Mouse (Mus musculus) fibroblast of lung, adult 2 months (primary cell): ENCODE data around the gene Dhh.
A peak's percentile ranks its signal among the peaks of the same experiment; 100 is the strongest.

Experiments
- DNase-seq: peaks from one replicate; pipeline ENCODE4 v3.0.0-alpha.2; 2011; ENCODE audit warnings: low read depth

The Dhh gene

GRCm38 (mm10) chr15:98916016-98916415 lies 17.7 kb upstream of the Dhh start:
- no peak for DNase-seq

GRCm38 (mm10) chr15:98914903-98915302 lies 16.6 kb upstream of the Dhh start:
- DNase-seq: no peak

DNA sequence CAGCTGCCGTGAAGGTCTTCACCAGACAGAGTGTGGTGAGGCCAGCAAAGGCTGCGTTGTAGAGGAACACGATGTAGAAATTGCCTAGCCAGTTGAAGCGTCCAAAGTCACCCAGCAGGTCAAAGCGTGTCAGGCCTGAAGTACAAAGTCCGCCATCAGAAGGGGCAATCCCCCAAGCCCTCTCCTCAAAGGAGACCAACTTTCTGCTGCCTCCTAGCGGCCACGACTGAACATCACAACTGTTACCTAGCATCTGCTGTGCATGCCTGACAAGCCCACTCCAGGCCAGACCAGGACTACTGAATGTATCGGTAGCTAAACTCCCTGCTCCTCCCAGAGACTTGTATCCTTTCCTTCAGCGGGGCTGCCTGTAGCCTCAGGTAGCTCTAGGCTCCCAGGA lies 6.4 kb upstream of the Dhh start:
- DNase-seq: no peak

GRCm38 (mm10) chr15:98902600-98902999 lies 4.3 kb upstream of the Dhh start:
- DNase-seq: no peak

DNA sequence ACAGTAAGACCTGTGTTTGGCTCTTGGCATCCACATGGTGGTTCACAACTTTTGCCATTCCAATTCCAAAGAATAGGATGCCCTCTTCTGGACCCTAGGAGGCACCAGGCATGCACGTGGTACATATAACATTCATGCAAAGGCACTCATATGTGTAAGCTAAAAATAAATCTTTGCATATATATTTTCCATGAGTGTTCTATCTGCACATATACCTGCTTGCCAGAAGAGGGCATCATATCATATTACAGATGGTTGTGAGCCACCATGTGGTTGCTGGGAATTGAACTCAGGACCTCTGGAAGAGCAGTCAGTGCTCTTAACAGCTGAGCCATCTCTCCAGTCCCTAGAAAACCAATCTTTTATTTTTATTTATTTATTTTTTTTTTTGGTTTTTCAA lies 3.2 kb upstream of the Dhh start:
- DNase-seq: no peak

DNA sequence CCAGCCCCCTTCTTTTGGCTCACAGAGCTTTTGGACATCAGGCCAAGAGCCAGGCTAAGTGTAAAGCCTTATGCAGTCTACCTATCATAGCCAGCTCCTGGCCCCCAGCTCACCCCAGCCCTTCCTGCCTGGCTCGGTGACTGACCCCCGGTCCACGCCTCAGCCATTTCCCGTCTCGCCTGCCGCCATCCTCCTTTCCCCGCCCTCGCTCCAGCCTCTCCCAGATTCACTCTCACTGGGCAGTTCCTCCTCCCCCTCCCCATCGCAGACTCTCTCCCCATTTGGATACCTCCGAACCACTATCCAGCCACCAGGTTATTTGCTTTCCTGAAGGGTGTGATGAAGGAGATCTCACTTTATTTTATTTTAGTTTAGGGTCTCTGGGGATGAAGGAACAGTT lies 845 bp downstream of the Dhh start:
- DNase-seq: no peak

GRCm38 (mm10) chr15:98895635-98896589 lies 2.4 kb downstream of the Dhh start:
- DNase-seq: no peak

DNA sequence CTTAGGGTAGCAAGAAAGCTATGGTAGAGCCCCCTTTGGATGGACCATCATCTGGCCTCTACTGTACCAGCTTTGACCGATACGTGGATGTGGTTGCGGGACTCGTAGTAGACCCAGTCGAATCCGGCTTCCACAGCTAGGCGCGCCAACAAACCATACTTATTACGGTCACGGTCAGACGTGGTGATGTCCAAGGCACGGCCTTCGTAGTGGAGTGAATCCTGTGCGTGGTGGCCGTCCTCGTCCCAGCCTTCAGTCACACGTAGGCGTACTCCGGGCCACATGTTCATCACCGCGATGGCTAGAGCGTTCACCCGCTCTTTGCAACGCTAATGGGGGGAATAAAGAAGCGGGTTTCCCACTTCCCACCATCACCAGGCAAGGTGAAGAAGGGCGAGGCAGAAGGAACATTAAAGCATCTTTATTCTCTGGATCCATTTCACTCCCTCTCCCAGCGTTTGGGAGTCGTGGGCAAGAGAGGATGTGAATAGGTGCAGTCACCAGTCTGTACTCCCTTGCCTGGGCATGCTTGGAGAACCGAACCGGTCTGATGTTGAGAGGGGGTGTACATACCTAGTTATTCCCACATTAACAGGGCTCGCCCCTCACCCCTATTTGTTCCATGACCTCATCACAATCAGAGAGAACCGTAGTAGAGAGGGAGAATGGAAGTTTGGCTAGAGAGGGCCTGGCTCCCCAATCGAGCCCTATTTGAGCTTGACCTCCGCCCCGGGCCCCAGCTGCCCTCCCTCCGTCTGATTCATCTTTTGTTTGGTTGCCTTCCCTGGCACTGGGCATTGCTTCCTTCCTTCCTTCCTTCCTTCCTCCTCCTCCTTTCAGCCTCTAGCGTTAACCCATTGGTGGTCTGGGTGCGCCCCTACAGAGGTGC lies 3.4 kb downstream of the Dhh start:
- DNase-seq: no peak

DNA sequence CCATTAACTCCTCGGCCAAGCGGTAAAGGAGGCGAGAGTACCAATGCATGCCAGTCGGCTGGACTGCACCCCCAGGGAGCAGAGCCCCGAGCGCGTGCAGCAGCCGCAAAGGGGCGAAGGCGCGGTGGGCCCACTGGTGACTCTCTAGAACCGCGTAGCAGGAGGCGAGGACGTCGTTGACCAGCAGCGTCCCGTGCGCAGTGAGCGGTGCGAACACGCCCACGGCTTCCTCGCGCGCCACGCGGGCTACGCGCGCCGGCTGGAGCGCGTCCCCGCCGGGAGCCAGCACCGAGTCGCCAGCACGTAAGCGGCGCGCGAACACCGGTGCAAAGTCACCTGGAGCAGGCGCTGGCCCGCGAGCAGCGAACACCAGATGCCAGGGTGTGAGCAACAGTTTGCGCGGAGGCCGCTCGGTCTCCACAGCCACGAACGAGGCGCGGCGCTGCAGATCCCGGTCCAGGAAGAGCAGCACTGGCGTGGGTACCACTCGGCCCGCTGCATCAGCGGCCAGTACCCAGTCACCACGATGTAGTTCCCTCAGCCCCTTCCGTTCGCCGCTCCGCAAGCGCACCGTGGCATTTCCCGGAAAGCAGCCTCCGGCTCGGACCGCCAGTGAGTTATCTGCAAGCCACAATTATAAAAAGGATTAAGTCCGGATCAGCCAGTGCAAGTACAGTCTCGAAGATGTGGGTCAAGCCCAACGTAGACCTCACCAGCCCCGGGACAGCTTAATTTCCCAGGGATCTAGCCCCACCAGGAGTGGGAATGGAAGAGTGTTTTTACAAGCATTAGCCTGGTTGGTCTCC lies 4.2 kb downstream of the Dhh start, which contains the start of gene Rhebl1:
Gene Rhebl1 (minus strand): TSS at position 601 of the 806 bp plus-strand sequence.
- DNase-seq: no peak

DNA sequence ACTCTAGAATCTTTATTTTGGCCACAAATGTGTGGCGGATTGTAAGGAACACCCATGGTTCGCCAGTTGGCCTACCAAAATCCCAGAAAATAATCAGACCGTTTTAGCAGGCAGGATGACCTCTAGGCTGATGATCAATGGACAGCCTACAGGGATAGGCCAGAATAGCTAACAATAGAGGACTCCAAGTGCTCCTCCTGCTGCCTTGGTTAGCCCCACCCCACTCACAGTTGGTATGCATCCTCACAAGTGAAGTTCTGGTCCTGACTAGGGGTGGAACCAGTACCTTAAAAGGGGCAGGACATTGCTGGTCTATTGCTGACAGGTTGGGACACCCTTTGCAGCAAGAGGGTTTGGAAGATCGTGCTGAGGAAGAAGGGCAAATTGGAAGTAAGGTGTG lies 5.3 kb downstream of the Dhh start:
- no peak for DNase-seq

DNA sequence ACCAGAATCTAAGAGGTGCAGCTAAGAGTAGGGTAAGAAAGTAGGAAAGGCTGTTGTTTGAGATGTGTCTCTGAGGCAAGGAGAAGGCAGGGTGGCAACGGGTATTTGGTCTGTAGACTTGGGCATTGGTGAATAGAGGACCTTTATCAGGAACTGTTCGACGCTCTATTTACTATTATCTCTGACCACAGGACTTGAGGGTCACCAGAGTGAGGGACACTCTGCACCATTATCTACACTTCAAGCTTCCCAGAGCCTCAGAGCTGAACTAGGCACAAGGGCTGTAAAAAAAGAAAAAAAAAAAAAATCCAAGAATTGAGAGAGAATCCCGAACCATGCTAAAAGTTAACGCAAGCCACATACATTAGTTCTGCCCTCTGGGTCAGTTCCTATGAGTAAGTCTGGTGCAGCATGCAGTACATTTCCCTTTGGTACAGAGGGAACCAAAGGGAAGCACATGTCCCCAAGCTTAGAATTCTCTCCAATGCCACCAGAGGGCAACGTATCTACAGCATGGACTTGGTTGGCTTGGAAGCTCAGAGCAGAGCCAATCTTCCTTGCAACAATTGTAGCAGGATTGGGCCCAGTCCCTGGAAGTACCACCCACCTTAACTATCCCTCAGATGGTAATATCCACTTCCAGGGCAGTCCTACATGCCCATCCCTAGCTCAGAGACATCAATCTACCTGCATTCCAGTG lies 6.3 kb downstream of the Dhh start:
- peak; percentile 57 for DNase-seq

GRCm38 (mm10) chr15:98891198-98891742 lies 7.1 kb downstream of the Dhh start:
- DNase-seq: no peak

DNA sequence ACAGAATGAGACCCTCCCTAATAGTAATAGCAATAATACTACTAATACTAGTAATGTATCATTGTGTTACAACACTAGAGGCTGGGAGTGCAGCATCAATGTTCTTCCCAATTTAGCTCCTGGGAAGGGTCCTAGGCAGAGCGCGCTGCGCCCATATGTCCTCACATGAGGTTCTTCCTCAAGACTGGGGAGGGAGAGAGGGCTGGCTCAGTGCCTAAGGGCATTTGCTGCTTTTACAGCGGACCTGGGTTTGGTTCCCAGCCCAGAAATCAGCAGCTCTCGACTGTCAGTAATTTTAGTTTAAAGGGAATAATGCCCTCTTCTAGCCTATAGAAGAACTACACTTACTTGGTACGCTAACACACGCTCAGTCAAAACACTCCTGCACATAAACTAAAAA lies 10.8 kb downstream of the Dhh start:
- DNase-seq: no peak

DNA sequence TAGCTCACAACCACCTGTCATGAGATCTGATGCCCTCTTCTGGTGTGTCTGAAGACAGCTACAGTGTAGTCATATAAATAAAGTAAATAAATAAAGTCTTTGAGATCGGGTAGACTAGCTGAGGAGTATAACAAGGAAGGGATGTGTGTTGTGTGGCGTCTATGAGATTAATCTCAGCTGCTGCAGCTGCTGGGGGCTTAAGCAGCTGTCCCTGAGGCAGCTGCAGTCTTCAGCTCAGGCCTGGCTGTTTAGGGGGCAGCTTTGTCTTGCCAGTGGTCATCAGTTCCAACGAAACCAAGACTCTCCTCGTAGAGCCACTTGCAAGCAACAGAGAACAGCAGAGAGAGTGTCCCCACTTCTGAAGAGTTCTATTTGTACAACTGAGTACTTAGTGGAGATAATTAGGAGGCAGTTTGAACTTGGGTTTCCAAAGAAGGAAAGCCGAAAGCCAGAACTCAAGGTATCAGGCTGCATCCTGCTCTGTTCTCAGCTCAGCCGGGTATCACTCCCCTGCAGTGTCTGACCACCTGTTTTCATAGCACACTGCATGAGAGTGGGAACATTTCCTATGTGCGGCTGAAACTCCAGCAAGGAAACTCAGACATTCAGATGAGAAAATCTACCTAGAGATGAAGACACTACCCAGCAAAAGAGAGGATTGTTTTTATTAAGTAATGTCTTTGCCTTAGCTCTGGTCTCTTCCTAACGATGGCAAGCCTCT lies 11.5 kb downstream of the Dhh start:
- no peak for DNase-seq

GRCm38 (mm10) chr15:98884106-98884505 lies 14.2 kb downstream of the Dhh start:
- no peak for DNase-seq

- no peak for DNase-seq
Observed at GRCm38 (mm10) chr15:98883661-98884060, 14.7 kb downstream of the Dhh start.

DNA sequence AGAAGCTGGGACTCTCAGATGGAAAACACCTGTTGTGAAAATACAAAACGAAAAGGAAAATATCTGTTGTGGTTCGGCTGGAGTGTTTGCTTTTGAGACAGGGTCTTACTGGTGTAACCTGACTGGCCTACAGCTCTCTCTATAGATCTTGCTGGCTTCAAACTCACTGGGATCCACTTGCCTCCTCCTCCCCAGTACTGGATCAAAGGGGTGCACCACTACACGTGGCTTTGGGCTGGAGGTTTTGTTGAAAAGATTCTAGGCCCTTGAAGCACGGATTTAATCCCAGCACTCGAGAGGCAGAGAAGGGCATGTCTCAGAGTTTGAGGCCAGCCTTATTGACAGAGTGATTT lies 16.7 kb downstream of the Dhh start:
- no peak for DNase-seq

GRCm38 (mm10) chr15:98880978-98881655 lies 17.2 kb downstream of the Dhh start:
- peak; percentile 73 for DNase-seq

DNA sequence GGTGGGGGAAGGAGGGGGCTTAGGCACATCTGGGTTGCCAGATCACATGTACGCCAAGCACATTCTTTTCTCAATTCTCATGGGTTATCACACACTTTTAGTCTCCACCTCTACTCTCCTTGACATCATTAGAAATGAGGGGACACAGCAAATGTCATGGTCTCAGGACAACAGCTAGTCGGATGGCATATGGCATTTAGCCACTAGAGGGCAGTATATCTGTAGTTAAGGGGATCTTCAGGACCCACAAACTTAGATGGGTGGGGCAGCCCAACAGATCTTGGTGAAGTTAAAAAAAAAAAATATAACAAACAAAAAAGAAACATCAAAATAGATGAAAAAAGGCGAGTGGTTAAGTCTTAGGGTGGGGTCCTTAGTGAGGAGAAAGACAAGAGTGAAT lies 21.0 kb downstream of the Dhh start:
- no peak for DNase-seq
